Mouse (Mus musculus): ENCODE measurements around the gene Cdca4.

DNA sequence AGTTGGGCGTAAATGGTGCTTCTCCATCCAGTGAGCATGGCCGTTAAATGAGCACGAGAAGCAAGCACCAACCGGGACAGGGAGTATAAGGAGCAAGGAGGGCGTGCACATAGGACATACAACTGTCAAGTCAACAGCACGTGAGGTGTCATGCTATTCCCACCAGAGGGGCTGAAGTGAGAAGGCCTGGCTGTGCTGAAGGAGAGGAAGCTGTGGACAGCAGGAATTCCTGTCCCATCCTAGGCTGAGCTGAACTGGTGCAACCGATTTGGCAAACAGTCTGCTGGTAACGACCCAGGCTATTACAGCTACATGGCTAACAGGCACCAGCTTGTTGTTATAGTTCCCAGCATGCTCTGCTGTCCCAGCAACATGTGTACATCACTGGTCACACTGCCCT, 38.2 kb downstream of the Cdca4 start:
- no peak for TF ChIP-seq MYOD1 (IDR thresholded peaks at IDR 0.05; ENCODE audit: control insufficient read depth in 1 of 3, insufficient read length in 2 of 3, low read depth in 2 of 3)
- TF ChIP-seq MYOG (IDR thresholded peaks at IDR 0.05; ENCODE audit: control insufficient read depth in 1 of 3, insufficient read depth in 1 of 3, insufficient read length in 2 of 3, low read depth in 2 of 3): no peak
- TF ChIP-seq POLR2A (IDR thresholded peaks at IDR 0.05; ENCODE audit: insufficient read length, low read depth): no peak
- no peak for TF ChIP-seq TCF12 (IDR thresholded peaks at IDR 0.05; ENCODE audit: insufficient read depth, poor library complexity, severe bottlenecking)
- TF ChIP-seq CEBPB (IDR thresholded peaks at IDR 0.05; ENCODE audit: insufficient read depth, poor library complexity, severe bottlenecking): no peak

Measured in myocyte (in vitro differentiated cells).